Mouse (Mus musculus) kidney, adult 2 months (tissue): Measurements from ENCODE around the gene Olfr139.

Source experiments
- CTCF ChIP-seq: fragments of 200-500 bp; conservative IDR thresholded peaks from 2 replicates; pipeline ENCODE4 v1.5.1; 2011; ENCODE audit warnings: low read depth, mild to moderate bottlenecking, control low read depth, low read length, moderate library complexity, mixed read lengths; ENCODE audit not compliant: insufficient read depth, insufficient read length
- POLR2A ChIP-seq: fragments of 200-500 bp; IDR thresholded peaks from one replicate; pipeline ENCODE4 v1.6.1; 2011; ENCODE audit warnings: low read depth, low read length, control low read depth

DNA sequence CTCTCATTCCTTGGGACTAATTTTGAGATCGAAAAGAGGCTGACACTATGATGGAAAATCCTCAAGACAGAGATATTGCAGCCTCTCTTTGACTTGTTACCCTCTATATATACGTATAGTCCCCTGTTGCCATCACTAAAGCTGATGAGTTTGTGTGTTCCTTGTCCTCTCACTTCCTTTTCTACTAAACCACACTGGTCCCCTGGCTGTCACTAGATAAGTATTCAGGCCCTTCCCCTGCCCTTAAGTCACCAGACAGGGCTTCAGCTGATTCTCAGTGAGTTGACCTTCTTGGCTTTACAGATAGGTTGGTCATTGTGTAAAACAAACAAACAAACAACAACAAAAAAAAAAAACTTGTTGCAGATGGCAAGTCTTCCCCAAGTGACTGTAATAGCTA lies 45.2 kb upstream of the Olfr139 start:
- TF ChIP-seq POLR2A: no peak
- TF ChIP-seq CTCF: no peak
